Mouse (Mus musculus): ENCODE results near the gene Pdk1. TPM values are rescaled to one million over a fixed set of nuclear protein-coding genes. Genes with fewer than 3 reads are reported as not detected.

Pdk1 gene
- total and polyA plus RNA-seq, 3 experiments = 12.2 to 56.1 TPM; not detected in 1

- peaks cover 2% of the 10 kb centered on the region in 2 experiments; a peak in 2 of 4 replicates for H3K27me3 ChIP-seq (ENCODE audit: control insufficient read depth in 1 of 2, insufficient read depth in 2 of 2, low read length in 2 of 2)
- H3K4me3 ChIP-seq (ENCODE audit: control insufficient read depth in 1 of 2, insufficient read depth in 1 of 2, low read depth in 2 of 2, low read length in 2 of 2) = no peak overlapping the region
- DNase-seq (ENCODE audit: low read depth, low spot score) = no peak
- TF ChIP-seq KAT2A (conservative IDR thresholded peaks at IDR 0.05; ENCODE audit: low read depth, low read length) = no peak
- no peak for TF ChIP-seq NRF1 (IDR thresholded peaks at IDR 0.05; ENCODE audit: insufficient read depth, low read depth, low read length, poor library complexity, severe bottlenecking)
- no peak for TF ChIP-seq MAFK (IDR thresholded peaks at IDR 0.05; ENCODE audit: borderline replicate concordance, low read depth, low read length)
- H3K4me1 ChIP-seq (ENCODE audit: control insufficient read depth in 1 of 2, insufficient read depth in 2 of 2, low read length in 2 of 2) = peaks cover 0 to 3% of the 10 kb centered on the region in 2 experiments; a peak in 3 of 4 replicates
- H3K9ac ChIP-seq (ENCODE audit: control insufficient read depth, low read depth, low read length, poor library complexity, severe bottlenecking) = no peak overlapping the region
- no peaks in the 10 kb centered on the region; the same call in 1 of the 2 replicates for H3K79me2 ChIP-seq (ENCODE audit: control insufficient read depth, insufficient read depth, low read length, poor library complexity)
- no peak overlapping the region for H3K27ac ChIP-seq (ENCODE audit: control insufficient read depth, low read depth, low read length)
- H3K9me3 ChIP-seq (replicated peaks; ENCODE audit: insufficient read depth, low read length) = no peaks in the 10 kb centered on the region
- H3K36me3 ChIP-seq (ENCODE audit: control insufficient read depth in 1 of 2, insufficient read depth in 2 of 2, low read length in 2 of 2) = peaks cover 0 to 5% of the 10 kb centered on the region in 2 experiments; a peak in 2 of 4 replicates
Measured at GRCm38 (mm10) chr2:71868256-71868655, 4.8 kb upstream of the Pdk1 start.

- H3K27me3 ChIP-seq (ENCODE audit: control insufficient read depth in 1 of 2, insufficient read depth in 2 of 2, low read length in 2 of 2) = peaks cover 2% of the 10 kb centered on the region in 2 experiments; a peak in 2 of 4 replicates
- TF ChIP-seq EP300 (IDR thresholded peaks at IDR 0.05; ENCODE audit: low read depth in 1 of 2, low read length in 2 of 2) (no peak), SIN3A (IDR thresholded peaks at IDR 0.05; ENCODE audit: low read length) (no peak), ETS1 (IDR thresholded peaks at IDR 0.05; ENCODE audit: low read depth, low read length) (no peak), KAT2A (conservative IDR thresholded peaks at IDR 0.05; ENCODE audit: low read depth, low read length) (no peak), CHD2 (IDR thresholded peaks at IDR 0.05; ENCODE audit: low read length) (no peak), MAZ (IDR thresholded peaks at IDR 0.05; ENCODE audit: low read depth, low read length) (no peak), RCOR1 (IDR thresholded peaks at IDR 0.05; ENCODE audit: low read depth, low read length) (no peak), MXI1 (IDR thresholded peaks at IDR 0.05; ENCODE audit: low read depth, low read length) (no peak), E2F4 (IDR thresholded peaks at IDR 0.05; ENCODE audit: borderline replicate concordance, low read depth, low read length) (no peak), ZMIZ1 (IDR thresholded peaks at IDR 0.05; ENCODE audit: low read depth, low read length) (no peak), ELF1 (IDR thresholded peaks at IDR 0.05; ENCODE audit: low read depth, low read length) (no peak), TBP (IDR thresholded peaks at IDR 0.05; ENCODE audit: low read depth, low read length) (no peak), SMC3 (IDR thresholded peaks at IDR 0.05; ENCODE audit: low read depth, low read length) (no peak), CHD1 (IDR thresholded peaks at IDR 0.05; ENCODE audit: low read depth, low read length) (no peak), ZC3H11A (IDR thresholded peaks at IDR 0.05; ENCODE audit: low read depth, low read length) (no peak), MAFK (IDR thresholded peaks at IDR 0.05; ENCODE audit: borderline replicate concordance, low read depth, low read length) (no peak)
- H3K4me1 ChIP-seq (ENCODE audit: control insufficient read depth in 1 of 2, insufficient read depth in 2 of 2, low read length in 2 of 2) = peaks cover 2 to 3% of the 10 kb centered on the region in 2 experiments
- DNase-seq (ENCODE audit: low read depth, low spot score) = no peak
- H3K9me3 ChIP-seq (replicated peaks; ENCODE audit: insufficient read depth, low read length) = no peaks in the 10 kb centered on the region
- no peaks in the 10 kb centered on the region; the same call in 1 of the 2 replicates for H3K79me2 ChIP-seq (ENCODE audit: control insufficient read depth, insufficient read depth, low read length, poor library complexity)
- H3K27ac ChIP-seq (ENCODE audit: control insufficient read depth, low read depth, low read length) = no peak overlapping the region
- H3K36me3 ChIP-seq (ENCODE audit: control insufficient read depth in 1 of 2, insufficient read depth in 2 of 2, low read length in 2 of 2) = peaks cover 0 to 2% of the 10 kb centered on the region in 2 experiments; a peak in 1 of 4 replicates
- peak overlapping the region in 1 of 2 experiments; percentile 53; a peak in 1 of 4 replicates for H3K4me3 ChIP-seq (ENCODE audit: control insufficient read depth in 1 of 2, insufficient read depth in 1 of 2, low read depth in 2 of 2, low read length in 2 of 2)
- no peak overlapping the region for H3K9ac ChIP-seq (ENCODE audit: control insufficient read depth, low read depth, low read length, poor library complexity, severe bottlenecking)
Measured at GRCm38 (mm10) chr2:71872141-71872540, 883 bp upstream of the Pdk1 start.

Data from MEL (cell line).